Mouse (Mus musculus) neural tube, embryonic 11.5 days (tissue): ENCODE measurements at regions not wholly inside any gene's neighbourhood (a gene's known extent, or its start where the extent isn't known, plus 50 kb on each side); places are given as distances from the start of the nearest gene placed in this dataset.

ENCODE experiments used
- ATAC-seq: fragments of 200-750 bp; cut with Nextera tagmentation; 2 replicates; pipeline ENCODE4 v1.8.0; 2017; ENCODE audit warnings: moderate number of reproducible peaks, mild to moderate bottlenecking, moderate TSS enrichment, moderate library complexity; ENCODE audit not compliant: insufficient read depth, low FRiP score, low TSS enrichment
- DNase-seq: peaks from one replicate; pipeline ENCODE4 v3.0.0-alpha.2; 2015; ENCODE audit warnings: low spot score
- H3K27ac ChIP-seq: fragments of 300-500 bp; sonication (generic); 2 replicates; pipeline ENCODE4 v1.5.1; 2014; ENCODE audit warnings: low read depth, mild to moderate bottlenecking, low read length
- H3K27me3 ChIP-seq: fragments of 300-500 bp; sonication (generic); 2 replicates; pipeline ENCODE4 v1.6.1; 2014; ENCODE audit warnings: mild to moderate bottlenecking, low read length, mixed read lengths; ENCODE audit not compliant: control insufficient read depth, insufficient read depth
- H3K36me3 ChIP-seq: fragments of 300-500 bp; sonication (generic); 2 replicates; pipeline ENCODE4 v1.6.1; 2014; ENCODE audit warnings: mild to moderate bottlenecking, low read length, moderate library complexity, mixed read lengths; ENCODE audit not compliant: control insufficient read depth, insufficient read depth
- H3K4me1 ChIP-seq: fragments of 300-500 bp; sonication (generic); 2 replicates; pipeline ENCODE4 v1.6.1; 2014; ENCODE audit warnings: low read length, mixed read lengths; ENCODE audit not compliant: control insufficient read depth, insufficient read depth
- H3K4me2 ChIP-seq: fragments of 300-500 bp; sonication (generic); 2 replicates; pipeline ENCODE4 v1.6.1; 2014; ENCODE audit warnings: low read depth, mild to moderate bottlenecking, moderate library complexity
- H3K4me3 ChIP-seq: fragments of 300-500 bp; sonication (generic); 2 replicates; pipeline ENCODE4 v1.5.1; 2014; ENCODE audit warnings: low read depth, low read length
- H3K9ac ChIP-seq: fragments of 300-500 bp; sonication (generic); 2 replicates; pipeline ENCODE4 v1.6.1; 2014; ENCODE audit warnings: mild to moderate bottlenecking, low read length
- H3K9me3 ChIP-seq: fragments of 300-500 bp; sonication (generic); 2 replicates; pipeline ENCODE4 v1.6.1; 2016; ENCODE audit warnings: low read length; ENCODE audit not compliant: control insufficient read depth
- WGBS: fragments of 180-500 bp; shearing (Covaris S2); extraction: QIAGEN DNeasy Blood & Tissue Kit; methylation state at CpG from one replicate; pipeline ENCODE4 v1.1.7; 2014; 5-methylcytosine and 5-hydroxymethylcytosine counted together

DNA sequence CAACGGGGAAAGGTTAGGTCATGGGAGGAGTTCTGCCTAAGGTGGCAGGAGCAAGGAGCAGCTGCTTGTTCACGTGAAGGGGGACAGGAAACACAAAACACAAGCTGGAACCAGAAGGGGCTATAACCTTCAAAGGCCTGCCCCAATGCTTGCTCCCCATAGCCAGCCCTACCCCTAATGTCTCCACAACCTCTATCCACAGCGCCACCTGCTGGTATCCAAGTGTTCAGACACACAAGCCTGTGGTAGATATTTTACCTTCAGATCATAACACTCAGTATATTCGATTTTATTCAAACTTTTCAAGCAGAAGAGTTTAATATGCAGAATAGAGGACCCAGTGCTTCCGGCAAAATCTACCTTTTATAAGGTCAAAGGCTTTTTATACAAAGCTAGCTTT is 124.0 kb downstream of the Tex36 start:
- 75% methylated on average over 5 of the region's 5 CpGs for WGBS
- DNase-seq (no peak), ATAC-seq (no peak)
- H3K27me3 ChIP-seq = no peaks in the 10 kb centered on the region
- H3K9ac ChIP-seq = no peak overlapping the region
- no peak overlapping the region for H3K4me3 ChIP-seq
- no peak overlapping the region for H3K4me2 ChIP-seq
- H3K4me1 ChIP-seq = no peaks in the 10 kb centered on the region
- H3K36me3 ChIP-seq = no peaks in the 10 kb centered on the region
- no peak overlapping the region for H3K27ac ChIP-seq
- H3K9me3 ChIP-seq = no peaks in the 10 kb centered on the region

- WGBS = 76% methylated on average over 6 of the region's 6 CpGs
Measured at GRCm38 (mm10) chr7:133477221-133477620, 124.7 kb downstream of the Tex36 start.

GRCm38 (mm10) chr7:133471706-133472105 is 130.3 kb downstream of the Tex36 start:
- H3K4me3 ChIP-seq = no peak overlapping the region
- no peaks in the 10 kb centered on the region for H3K36me3 ChIP-seq
- H3K9me3 ChIP-seq = no peaks in the 10 kb centered on the region
- H3K4me2 ChIP-seq = no peak overlapping the region
- no peak overlapping the region for H3K9ac ChIP-seq
- ATAC-seq = no peak
- H3K27me3 ChIP-seq = no peaks in the 10 kb centered on the region
- no peak for DNase-seq
- WGBS = 79% methylated on average over 5 of the region's 5 CpGs
- H3K4me1 ChIP-seq = no peaks in the 10 kb centered on the region
- no peak overlapping the region for H3K27ac ChIP-seq

More at GRCm38 (mm10) chr7:133477221-133477620, 124.7 kb downstream of the Tex36 start:
- DNase-seq = no peak
- H3K4me3 ChIP-seq = no peak overlapping the region
- no peaks in the 10 kb centered on the region for H3K9me3 ChIP-seq
- no peaks in the 10 kb centered on the region for H3K27me3 ChIP-seq
- H3K4me2 ChIP-seq = no peak overlapping the region
- no peak overlapping the region for H3K9ac ChIP-seq
- no peak for ATAC-seq
- no peaks in the 10 kb centered on the region for H3K36me3 ChIP-seq
- H3K27ac ChIP-seq = no peak overlapping the region
- H3K4me1 ChIP-seq = no peaks in the 10 kb centered on the region

DNA sequence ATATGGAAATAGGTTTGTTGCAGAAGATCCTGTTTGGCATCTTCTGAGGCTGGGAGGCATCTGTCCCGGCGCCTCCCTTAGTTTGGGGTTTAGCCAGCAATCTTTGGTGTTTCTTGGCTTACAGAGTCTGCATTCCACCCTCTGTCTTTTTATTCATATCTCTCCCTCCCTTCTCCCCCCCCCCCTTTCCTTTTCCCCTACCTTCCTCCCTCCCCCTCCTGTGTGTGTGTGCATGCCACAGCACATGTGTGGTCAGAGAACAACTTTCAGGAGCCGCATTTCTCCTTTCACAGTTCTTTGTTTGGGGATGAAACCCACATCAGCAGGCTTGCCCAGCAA is 131.4 kb downstream of the Tex36 start:
- ATAC-seq = no peak
- no peaks in the 10 kb centered on the region for H3K36me3 ChIP-seq
- no peaks in the 10 kb centered on the region for H3K27me3 ChIP-seq
- no peak for DNase-seq
- no peaks in the 10 kb centered on the region for H3K4me1 ChIP-seq
- H3K9me3 ChIP-seq = no peaks in the 10 kb centered on the region
- no peak overlapping the region for H3K27ac ChIP-seq
- H3K4me3 ChIP-seq = no peak overlapping the region
- no peak overlapping the region for H3K9ac ChIP-seq
- 73% methylated on average over 3 of the region's 3 CpGs for WGBS
- H3K4me2 ChIP-seq = no peak overlapping the region

DNA sequence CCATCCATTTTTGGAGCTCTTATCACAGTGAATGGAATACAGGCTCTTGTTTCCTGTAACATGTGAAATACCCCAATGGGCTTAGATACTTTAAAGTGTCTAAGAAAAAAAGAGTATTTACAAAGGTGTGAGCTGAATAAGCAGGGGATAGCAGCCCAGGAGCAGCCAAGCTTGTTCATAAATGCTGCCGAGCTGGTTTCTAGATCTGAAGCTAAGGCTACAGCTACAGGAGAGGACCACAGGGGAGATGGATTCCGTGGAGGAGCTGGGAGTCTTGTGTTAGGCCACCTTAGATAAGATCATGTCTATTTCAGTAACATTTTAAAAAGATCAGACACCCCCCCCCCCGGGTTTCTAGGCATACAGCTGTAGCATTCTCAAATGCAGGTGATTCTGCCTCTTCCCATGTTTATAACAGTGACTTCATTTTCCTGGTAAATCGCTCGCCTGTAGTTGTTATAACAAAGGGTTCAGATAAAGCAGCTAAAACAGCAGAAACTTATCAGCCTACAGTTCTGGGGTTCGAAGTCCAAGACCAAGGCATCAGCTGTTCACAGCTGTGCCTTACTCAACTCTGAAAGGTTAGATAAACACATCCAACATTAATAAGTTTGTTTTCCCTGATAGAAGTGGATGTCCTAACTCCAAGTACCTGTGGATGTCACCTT is 131.9 kb downstream of the Tex36 start:
- Histone ChIP-seq H3K9me3 (no peaks in the 10 kb centered on the region), H3K27me3 (no peaks in the 10 kb centered on the region), H3K4me1 (no peaks in the 10 kb centered on the region), H3K27ac (no peak overlapping the region), H3K4me3 (no peak overlapping the region), H3K36me3 (no peaks in the 10 kb centered on the region), H3K4me2 (no peak overlapping the region), H3K9ac (no peak overlapping the region)
- 75% methylated on average over 6 of the region's 6 CpGs for WGBS
- DNase-seq (no peak), ATAC-seq (no peak)

- ATAC-seq = no peak
- no peak overlapping the region for H3K4me3 ChIP-seq
- H3K4me1 ChIP-seq = no peaks in the 10 kb centered on the region
- no peaks in the 10 kb centered on the region for H3K27me3 ChIP-seq
- H3K36me3 ChIP-seq = no peaks in the 10 kb centered on the region
- H3K27ac ChIP-seq = no peak overlapping the region
- 58% methylated on average over 3 of the region's 3 CpGs for WGBS
- no peak overlapping the region for H3K4me2 ChIP-seq
- H3K9me3 ChIP-seq = no peaks in the 10 kb centered on the region
- H3K9ac ChIP-seq = no peak overlapping the region
- DNase-seq = no peak
Measured at GRCm38 (mm10) chr7:133469106-133469505, 132.9 kb downstream of the Tex36 start.

GRCm38 (mm10) chr7:133468346-133468745 is 133.6 kb downstream of the Tex36 start:
- WGBS = 26% methylated on average over 3 of the region's 3 CpGs

GRCm38 (mm10) chr7:133467579-133467978 is 134.4 kb downstream of the Tex36 start:
- Histone ChIP-seq H3K27me3 (no peaks in the 10 kb centered on the region), H3K9me3 (no peaks in the 10 kb centered on the region), H3K36me3 (no peaks in the 10 kb centered on the region), H3K4me1 (no peaks in the 10 kb centered on the region), H3K9ac (no peak overlapping the region), H3K27ac (no peak overlapping the region), H3K4me3 (no peak overlapping the region), H3K4me2 (no peak overlapping the region)
- 92% methylated on average over 3 of the region's 3 CpGs for WGBS
- ATAC-seq (no peak), DNase-seq (no peak)

More at GRCm38 (mm10) chr7:133468346-133468745, 133.6 kb downstream of the Tex36 start:
- no peak for ATAC-seq
- Histone ChIP-seq H3K9ac (no peak overlapping the region), H3K36me3 (no peaks in the 10 kb centered on the region), H3K27me3 (no peaks in the 10 kb centered on the region), H3K4me2 (no peak overlapping the region), H3K9me3 (no peaks in the 10 kb centered on the region), H3K4me3 (no peak overlapping the region), H3K4me1 (no peaks in the 10 kb centered on the region), H3K27ac (no peak overlapping the region)
- no peak for DNase-seq

- no peak overlapping the region for H3K27ac ChIP-seq
- no peaks in the 10 kb centered on the region for H3K36me3 ChIP-seq
- no peak overlapping the region for H3K4me3 ChIP-seq
- H3K27me3 ChIP-seq = no peaks in the 10 kb centered on the region
- 55% methylated on average over 7 of the region's 7 CpGs for WGBS
- H3K4me2 ChIP-seq = no peak overlapping the region
- ATAC-seq (no peak), DNase-seq (no peak)
- H3K4me1 ChIP-seq = no peaks in the 10 kb centered on the region
- no peak overlapping the region for H3K9ac ChIP-seq
- H3K9me3 ChIP-seq = no peaks in the 10 kb centered on the region
Measured at GRCm38 (mm10) chr7:133459306-133459705, 142.7 kb downstream of the Tex36 start.
